Mouse (Mus musculus) left cerebral cortex, postnatal 10 days (tissue): ENCODE results near the gene Sept10. TPM values are rescaled to one million over a fixed set of nuclear protein-coding genes. Genes with fewer than 3 reads are reported as not detected.

Source experiments
- DNase-seq, 2 experiments: peaks; one replicate each; pipeline ENCODE4 v3.0.0; 2021 to 2022; ENCODE audit warnings: low spot score in 2 of 2, mixed read lengths in 1 of 2; ENCODE audit errors: extremely low spot score in 1 of 2
- intact Hi-C: fragments of 180-260 bp; cut with DNase I; formaldehyde crosslinking; loops from one replicate; pipeline ENCODE4 v1.15.1; 2025
- total RNA-seq, 2 experiments: library from RNA; stranded (reverse); gene quantifications; 2 replicates each; pipeline ENCODE4 v1.2.3; 2021

The Sept10 gene
- 1 to 10 TPM; 8.2 to 9.5 TPM for total RNA-seq

- DNase-seq, result peak; percentile 95 to 99
- intact Hi-C loops, result loop anchor here (2.0 to 5.0 kb wide), 2 partner anchors 54 to 61 kb away; no protein-coding TSS in a partner anchor
Observed at GRCm38 (mm10) chr10:59221473-59222270, at the start of gene Sept10, which contains the start of gene Sowahc. Gene Sept10, minus strand, starts transcription at chr10:59221847. Gene Sowahc, plus strand, starts transcription at chr10:59221953.

DNA sequence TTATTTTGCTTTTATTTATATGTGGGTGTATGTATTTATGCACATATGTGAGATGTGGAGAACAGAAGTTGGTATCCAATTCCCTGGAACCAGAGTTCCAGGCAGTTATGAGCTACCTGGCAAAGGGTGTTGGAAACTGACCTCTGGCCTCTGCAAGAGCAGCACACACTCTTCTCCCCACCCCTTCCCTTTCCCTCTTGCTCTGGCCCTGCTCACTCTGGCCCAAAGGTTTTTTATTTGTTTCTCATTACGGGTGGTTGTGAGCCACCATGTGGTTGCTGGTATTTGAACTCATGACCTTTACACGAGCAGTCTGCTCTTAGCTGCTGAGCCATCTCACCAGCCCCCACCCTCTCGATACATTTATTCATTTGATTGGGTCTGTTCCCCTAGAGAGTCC is 47.1 kb upstream of the Sept10 start:
- DNase-seq, result no peak
- intact Hi-C loops, result no loop called here

DNA sequence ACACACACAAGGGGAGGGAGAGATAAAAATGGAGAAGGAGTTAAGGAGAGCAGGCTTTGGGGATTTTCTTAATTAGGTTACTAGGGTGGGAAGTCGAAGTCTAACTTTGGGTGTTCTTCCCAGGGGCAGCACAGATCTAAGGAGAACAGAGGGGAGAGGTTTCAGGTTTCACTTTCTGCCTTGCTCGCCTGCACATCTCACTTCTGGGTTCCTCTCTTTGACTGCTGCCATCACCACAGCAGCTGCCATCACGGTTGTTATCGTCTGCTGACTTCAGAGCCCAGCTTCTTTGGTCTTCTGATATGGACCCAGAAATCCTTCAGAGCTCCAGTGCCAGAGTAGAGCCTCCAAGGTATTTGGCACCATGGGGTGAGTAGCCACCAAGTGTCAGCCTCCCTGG is 46.5 kb upstream of the Sept10 start:
- DNase-seq, result no peak
- intact Hi-C loops, result no loop called here

- no peak for DNase-seq
- intact Hi-C loops, result no loop called here
Observed at GRCm38 (mm10) chr10:59267275-59267674, 45.6 kb upstream of the Sept10 start.

DNA sequence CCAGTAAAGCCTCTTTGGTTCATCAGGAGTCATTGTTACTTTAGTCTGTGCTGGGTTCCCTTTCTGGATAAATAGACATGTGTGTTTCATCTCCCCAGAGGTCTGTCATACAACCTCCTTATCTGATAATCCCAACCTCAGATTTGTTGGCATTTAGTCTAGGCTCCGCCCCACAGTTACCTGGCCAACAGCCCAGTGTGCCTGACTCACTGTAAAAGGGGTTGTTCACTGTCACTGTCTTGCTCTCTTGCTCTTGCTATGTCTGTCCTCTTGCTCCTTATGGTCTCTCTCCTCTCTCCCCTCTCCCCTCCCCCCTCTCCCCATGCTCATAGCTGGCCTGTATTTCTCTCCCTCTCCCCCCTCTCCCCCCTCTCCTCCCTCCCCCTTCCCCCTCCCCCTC is 44.5 kb upstream of the Sept10 start:
- no peak for DNase-seq
- intact Hi-C loops, result no loop called here

GRCm38 (mm10) chr10:59265674-59266073 is 44.0 kb upstream of the Sept10 start:
- intact Hi-C loops, result no loop called here
- DNase-seq, result no peak

DNA sequence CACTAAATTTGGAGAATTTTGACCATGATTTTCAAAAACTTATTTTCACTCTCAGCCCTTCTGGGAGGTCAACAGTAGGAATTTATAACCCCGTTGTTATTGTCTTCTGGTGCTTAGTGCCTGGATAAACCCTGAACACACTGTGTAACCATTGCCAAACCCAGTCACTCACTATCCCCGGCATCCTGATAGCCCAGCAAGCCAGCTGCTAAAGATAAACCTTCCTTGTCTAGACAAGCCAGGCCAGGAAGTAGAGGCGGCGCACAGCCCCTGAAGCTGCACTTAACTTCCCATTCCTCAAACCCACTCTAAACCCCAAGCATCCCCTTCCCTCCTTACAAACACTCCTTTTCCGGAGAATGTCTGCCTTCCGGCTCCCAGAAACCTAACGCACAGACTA is 43.4 kb upstream of the Sept10 start:
- intact Hi-C loops, result no loop called here
- DNase-seq, result no peak

DNA sequence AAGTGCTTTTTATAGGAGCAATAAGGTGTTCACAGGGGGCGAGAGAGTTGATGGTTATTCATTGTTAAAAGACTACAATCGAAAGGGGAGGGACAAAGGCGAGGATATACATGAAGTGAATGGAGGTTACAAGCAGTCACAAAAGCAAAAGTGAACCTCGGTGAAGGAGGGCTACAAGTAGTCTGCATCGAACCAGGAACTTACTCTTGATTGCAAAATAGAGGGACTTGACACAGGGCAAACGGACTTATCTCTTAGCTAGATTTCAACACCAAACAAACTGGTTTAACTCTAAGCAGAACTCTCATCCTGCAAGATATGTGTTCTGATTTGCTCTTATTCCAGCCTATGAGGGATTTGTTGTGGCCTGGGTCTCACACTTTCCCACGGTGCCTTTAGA is 41.3 kb upstream of the Sept10 start:
- intact Hi-C loops, result no loop called here

DNA sequence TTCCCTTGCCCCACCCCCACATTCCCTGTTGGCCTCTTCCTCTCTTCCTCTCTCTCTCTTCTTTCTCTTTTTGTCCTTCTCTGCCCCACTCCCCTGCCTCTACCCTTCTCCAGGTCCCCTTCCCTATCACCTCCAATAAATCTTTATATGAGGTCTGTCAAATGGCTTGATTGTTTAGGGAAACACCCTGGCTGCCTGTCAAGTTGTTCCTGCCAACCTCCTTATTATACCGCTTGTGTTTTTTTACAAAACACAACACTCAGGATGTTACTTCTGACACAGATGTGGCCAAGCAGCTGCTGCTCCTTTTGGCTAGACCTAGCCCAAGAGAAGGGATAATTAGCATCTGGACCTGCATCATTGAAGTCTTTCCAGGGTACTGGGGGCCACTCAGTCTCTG is 40.4 kb upstream of the Sept10 start:
- no peak for DNase-seq
- intact Hi-C loops, result no loop called here

More for the DNA sequence above, 41.3 kb upstream of the Sept10 start:
- DNase-seq, result no peak

DNA sequence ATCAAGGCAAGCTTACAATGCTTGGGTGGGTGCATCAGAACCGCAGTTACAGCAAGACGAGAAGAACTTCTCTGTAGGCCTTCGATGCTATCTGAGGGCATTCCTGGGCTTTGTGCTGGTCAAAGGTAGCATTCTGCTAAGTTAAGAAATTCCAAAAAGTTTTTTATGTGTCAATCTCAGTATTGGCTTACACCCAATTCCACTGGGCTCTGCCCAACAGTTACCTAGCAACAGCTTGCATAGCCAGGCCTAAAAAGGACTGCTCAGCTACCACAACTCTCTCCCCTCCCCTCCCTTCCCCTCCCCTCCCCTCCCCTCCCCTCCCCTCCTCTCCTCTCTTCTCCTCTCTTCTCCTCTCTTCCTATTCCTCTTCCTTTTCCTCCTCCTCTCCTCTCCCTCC is 40.0 kb upstream of the Sept10 start:
- intact Hi-C loops, result no loop called here
- no peak for DNase-seq

DNA sequence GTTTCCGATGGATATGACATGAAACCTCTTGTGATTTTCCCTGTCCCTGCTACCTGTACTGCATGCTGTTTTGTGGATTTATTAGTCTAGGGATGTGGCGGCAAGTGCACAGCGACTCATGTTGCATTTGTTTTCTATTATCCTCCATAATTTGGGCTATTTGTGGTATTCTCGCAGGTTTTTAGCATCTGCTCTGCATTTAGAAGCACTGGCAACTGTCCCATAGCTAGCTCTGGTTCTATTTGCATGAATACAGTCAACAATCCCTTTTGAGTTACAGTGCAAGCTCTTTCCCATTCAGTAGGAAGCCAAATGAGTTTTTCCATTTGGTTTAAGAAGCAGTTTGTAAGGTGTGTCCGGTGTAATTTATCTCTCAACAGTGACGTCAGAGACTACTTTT is 37.9 kb upstream of the Sept10 start:
- intact Hi-C loops, result no loop called here
- no peak for DNase-seq

- no peak for DNase-seq
- intact Hi-C loops, result no loop called here
Observed at GRCm38 (mm10) chr10:59256533-59256932, 34.9 kb upstream of the Sept10 start.

DNA sequence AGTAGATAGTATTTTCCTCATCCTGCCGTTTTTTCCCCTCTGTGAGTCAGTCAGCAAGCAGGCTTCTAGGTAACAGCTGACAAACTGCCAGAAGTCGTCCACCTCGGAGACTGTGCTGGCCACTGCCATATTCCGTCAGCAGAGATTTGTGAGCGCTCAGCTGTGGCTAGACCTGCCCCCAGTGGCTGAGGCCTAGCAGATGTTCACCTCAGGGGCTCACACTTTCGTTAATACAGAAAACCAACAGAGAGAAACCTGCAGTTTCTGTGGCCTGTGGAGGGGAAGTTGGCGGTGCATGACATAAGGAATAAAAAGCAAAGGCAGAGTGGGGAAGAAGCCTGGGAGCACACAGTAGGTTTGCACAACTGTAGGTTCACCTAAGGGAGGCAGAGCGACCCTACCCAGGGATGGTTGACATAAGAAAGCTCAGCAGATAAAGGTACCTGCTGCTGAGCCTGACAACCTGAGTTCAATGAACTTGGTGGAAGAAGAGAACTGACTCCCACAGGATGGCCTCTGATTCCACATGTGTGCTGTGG is 32.0 kb upstream of the Sept10 start:
- no peak for DNase-seq
- intact Hi-C loops, result no loop called here

DNA sequence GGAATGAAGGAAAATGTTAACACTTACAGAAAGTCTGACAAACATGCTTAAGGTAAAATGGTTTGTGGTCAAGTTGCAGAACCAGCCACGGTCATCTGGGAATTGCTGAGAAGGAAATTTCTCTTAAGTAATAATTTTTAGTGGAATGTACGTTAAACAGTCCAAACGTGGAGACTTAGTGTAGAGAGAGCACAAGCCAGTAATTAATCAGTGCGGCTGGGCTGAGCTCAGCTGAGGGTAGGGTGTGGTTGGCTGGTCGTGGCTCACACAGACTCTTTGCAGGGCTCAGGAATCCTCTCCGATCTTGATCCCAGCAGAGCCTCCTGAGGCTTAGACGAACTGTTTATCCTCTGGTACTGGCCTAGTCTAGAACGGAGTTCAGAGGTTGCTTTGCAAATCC is 30.7 kb upstream of the Sept10 start:
- DNase-seq, result no peak
- intact Hi-C loops, result no loop called here

GRCm38 (mm10) chr10:59251980-59252379 is 30.3 kb upstream of the Sept10 start:
- no peak for DNase-seq
- intact Hi-C loops, result no loop called here

GRCm38 (mm10) chr10:59250679-59251078 is 29.0 kb upstream of the Sept10 start:
- no peak for DNase-seq
- intact Hi-C loops, result no loop called here

DNA sequence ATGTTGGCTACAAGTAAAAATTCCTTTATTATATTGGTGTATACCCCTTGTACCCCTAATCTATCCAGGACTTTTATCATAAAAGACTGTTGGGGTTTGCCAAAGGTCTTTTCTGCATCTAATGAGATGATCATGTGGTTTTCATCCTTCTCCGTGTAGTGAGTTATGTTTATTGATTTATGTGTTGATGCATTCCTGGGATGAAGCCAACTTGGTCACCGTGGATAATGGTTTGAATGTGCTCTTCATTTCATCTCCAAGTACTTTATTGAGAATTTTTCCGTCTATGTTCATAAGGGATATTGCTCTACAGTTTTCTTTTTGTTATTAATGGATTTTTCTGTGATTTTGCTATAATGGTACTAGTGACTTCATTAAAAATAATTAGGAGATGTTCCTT is 27.9 kb upstream of the Sept10 start:
- DNase-seq, result no peak
- intact Hi-C loops, result no loop called here

DNA sequence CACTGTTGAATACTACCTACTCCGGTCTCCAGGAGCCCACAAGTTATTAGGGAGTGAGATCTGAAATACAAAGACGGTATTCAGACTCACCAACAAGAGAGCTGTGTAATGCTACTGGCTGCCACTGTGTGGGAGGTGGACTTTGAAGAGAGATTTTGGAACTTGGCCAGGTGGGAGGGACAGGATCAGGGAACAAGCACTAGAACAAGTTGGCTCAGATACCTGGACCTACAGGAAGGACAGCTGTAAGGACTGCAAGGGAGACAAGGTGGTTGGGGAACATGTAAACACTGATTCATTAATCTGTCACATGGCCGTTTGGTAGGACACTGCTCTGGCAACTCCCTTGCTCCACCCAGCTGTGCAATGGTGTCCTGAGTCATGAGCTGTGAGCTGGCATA is 19.5 kb upstream of the Sept10 start:
- intact Hi-C loops, result no loop called here
- peak; percentile 27 to 43 for DNase-seq

- no peak for DNase-seq
- intact Hi-C loops, result no loop called here
Observed at GRCm38 (mm10) chr10:59237757-59238156, 16.1 kb upstream of the Sept10 start.

DNA sequence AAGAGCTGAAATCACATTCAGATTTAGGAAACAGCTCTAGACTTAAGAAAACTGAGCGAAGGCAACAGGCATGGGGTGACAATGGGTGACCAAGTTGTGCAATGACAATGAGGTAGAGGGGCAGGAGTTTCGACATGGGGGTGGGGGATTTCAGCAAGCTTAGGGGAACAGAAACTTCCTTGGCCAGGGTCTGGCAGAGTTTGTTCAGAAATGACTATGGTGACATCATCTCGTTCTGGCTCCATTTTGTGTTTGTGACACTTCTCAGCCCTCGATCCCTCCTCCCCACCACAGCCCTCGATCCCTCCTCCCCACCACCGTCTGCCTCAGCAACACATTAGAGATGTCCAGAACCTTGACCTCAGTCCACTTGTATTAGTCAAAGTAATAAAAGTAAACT is 14.8 kb upstream of the Sept10 start:
- intact Hi-C loops, result no loop called here
- no peak for DNase-seq

GRCm38 (mm10) chr10:59235847-59236246 is 14.2 kb upstream of the Sept10 start:
- intact Hi-C loops, result no loop called here

More at GRCm38 (mm10) chr10:59235847-59236246, 14.2 kb upstream of the Sept10 start:
- no peak for DNase-seq
